Mouse (Mus musculus): ENCODE data around the gene Gcnt7. TPM values are rescaled to one million over a fixed set of nuclear protein-coding genes. Genes with fewer than 3 reads are reported as not detected.

Gcnt7 gene
- polyA plus RNA-seq, 1 experiment from 2014 or later = 1.2 TPM

- Histone ChIP-seq H3K9me3 (ENCODE audit: low read depth, low read length) (no peaks in the 10 kb centered on the region), H3K36me3 (ENCODE audit: insufficient read depth) (no peaks in the 10 kb centered on the region), H3K27me3 (ENCODE audit: insufficient read depth, low read length) (no peaks in the 10 kb centered on the region), H3K4me1 (ENCODE audit: insufficient read depth) (no peaks in the 10 kb centered on the region), H3K27ac (ENCODE audit: low read depth) (no peak overlapping the region), H3K4me2 (no peak overlapping the region), H3K9ac (no peak overlapping the region), H3K4me3 (ENCODE audit: low read depth, low read length) (no peak overlapping the region)
- peak; percentile 16; the same call in 1 of the 2 replicates for ATAC-seq (ENCODE audit: insufficient read depth)
- TF ChIP-seq CTCF (IDR thresholded peaks at IDR 0.05; ENCODE audit: low read depth) = no peak
- WGBS = 31% methylated on average over 12 of the region's 12 CpGs
- DNase-seq = peak; percentile 54
Observed at GRCm38 (mm10) chr2:172484696-172485370, 26.4 kb upstream of the Gcnt7 start.

GRCm38 (mm10) chr2:172483766-172484413, 25.5 kb upstream of the Gcnt7 start:
- no peak overlapping the region for H3K9ac ChIP-seq
- no peak for TF ChIP-seq CTCF (IDR thresholded peaks at IDR 0.05; ENCODE audit: low read depth)
- H3K9me3 ChIP-seq (ENCODE audit: low read depth, low read length) = no peaks in the 10 kb centered on the region
- no peaks in the 10 kb centered on the region for H3K4me1 ChIP-seq (ENCODE audit: insufficient read depth)
- 78% methylated on average over 14 of the region's 14 CpGs for WGBS
- H3K36me3 ChIP-seq (ENCODE audit: insufficient read depth) = no peaks in the 10 kb centered on the region
- DNase-seq (no peak), ATAC-seq (ENCODE audit: insufficient read depth) (no peak)
- H3K27ac ChIP-seq (ENCODE audit: low read depth) = no peak overlapping the region
- H3K4me2 ChIP-seq = no peak overlapping the region
- H3K27me3 ChIP-seq (ENCODE audit: insufficient read depth, low read length) = no peaks in the 10 kb centered on the region
- H3K4me3 ChIP-seq (ENCODE audit: low read depth, low read length) = no peak overlapping the region

- H3K27ac ChIP-seq (ENCODE audit: low read depth) = no peak overlapping the region
- no peak overlapping the region for H3K9ac ChIP-seq
- H3K36me3 ChIP-seq (ENCODE audit: insufficient read depth) = no peaks in the 10 kb centered on the region
- ATAC-seq (ENCODE audit: insufficient read depth) = no peak
- no peaks in the 10 kb centered on the region for H3K27me3 ChIP-seq (ENCODE audit: insufficient read depth, low read length)
- no peak for DNase-seq
- no peaks in the 10 kb centered on the region for H3K9me3 ChIP-seq (ENCODE audit: low read depth, low read length)
- no peak overlapping the region for H3K4me3 ChIP-seq (ENCODE audit: low read depth, low read length)
- WGBS = 77% methylated on average over 16 of the region's 16 CpGs
- H3K4me2 ChIP-seq = no peak overlapping the region
- no peak for TF ChIP-seq CTCF (IDR thresholded peaks at IDR 0.05; ENCODE audit: low read depth)
- no peaks in the 10 kb centered on the region; the same call in 1 of the 2 replicates for H3K4me1 ChIP-seq (ENCODE audit: insufficient read depth)
Observed at GRCm38 (mm10) chr2:172481654-172482385, 23.4 kb upstream of the Gcnt7 start.

- H3K27me3 ChIP-seq (ENCODE audit: insufficient read depth, low read length) = no peaks in the 10 kb centered on the region
- no peak overlapping the region for H3K27ac ChIP-seq (ENCODE audit: low read depth)
- 51% methylated on average over 7 of the region's 7 CpGs for WGBS
- no peak for TF ChIP-seq CTCF (IDR thresholded peaks at IDR 0.05; ENCODE audit: low read depth)
- H3K4me3 ChIP-seq (ENCODE audit: low read depth, low read length) = no peak overlapping the region
- no peak overlapping the region for H3K4me2 ChIP-seq
- no peaks in the 10 kb centered on the region for H3K9me3 ChIP-seq (ENCODE audit: low read depth, low read length)
- H3K4me1 ChIP-seq (ENCODE audit: insufficient read depth) = no peaks in the 10 kb centered on the region; the same call in 1 of the 2 replicates
- no peaks in the 10 kb centered on the region for H3K36me3 ChIP-seq (ENCODE audit: insufficient read depth)
- no peak overlapping the region for H3K9ac ChIP-seq
- DNase-seq (no peak), ATAC-seq (ENCODE audit: insufficient read depth) (no peak)
Observed at GRCm38 (mm10) chr2:172480296-172480695, 21.9 kb upstream of the Gcnt7 start.

- no peaks in the 10 kb centered on the region for H3K36me3 ChIP-seq (ENCODE audit: insufficient read depth)
- 1% methylated on average over 2 of the region's 2 CpGs for WGBS
- DNase-seq = peak; percentile 85
- H3K9ac ChIP-seq = no peak overlapping the region
- peak; percentile 85 for TF ChIP-seq CTCF (IDR thresholded peaks at IDR 0.05; ENCODE audit: low read depth)
- peak; percentile 36; the same call in 1 of the 2 replicates for ATAC-seq (ENCODE audit: insufficient read depth)
- no peaks in the 10 kb centered on the region for H3K27me3 ChIP-seq (ENCODE audit: insufficient read depth, low read length)
- H3K27ac ChIP-seq (ENCODE audit: low read depth) = no peak overlapping the region
- no peaks in the 10 kb centered on the region; the same call in 1 of the 2 replicates for H3K4me1 ChIP-seq (ENCODE audit: insufficient read depth)
- no peak overlapping the region for H3K4me2 ChIP-seq
- H3K4me3 ChIP-seq (ENCODE audit: low read depth, low read length) = no peak overlapping the region
- no peaks in the 10 kb centered on the region for H3K9me3 ChIP-seq (ENCODE audit: low read depth, low read length)
Observed at GRCm38 (mm10) chr2:172477860-172478259, 19.5 kb upstream of the Gcnt7 start.

GRCm38 (mm10) chr2:172477350-172477749, 19.0 kb upstream of the Gcnt7 start:
- no peaks in the 10 kb centered on the region for H3K9me3 ChIP-seq (ENCODE audit: low read depth, low read length)
- DNase-seq (no peak), ATAC-seq (ENCODE audit: insufficient read depth) (no peak)
- no peaks in the 10 kb centered on the region; the same call in 1 of the 2 replicates for H3K4me1 ChIP-seq (ENCODE audit: insufficient read depth)
- no peaks in the 10 kb centered on the region for H3K36me3 ChIP-seq (ENCODE audit: insufficient read depth)
- no peak for TF ChIP-seq CTCF (IDR thresholded peaks at IDR 0.05; ENCODE audit: low read depth)
- H3K4me3 ChIP-seq (ENCODE audit: low read depth, low read length) = no peak overlapping the region
- no peak overlapping the region for H3K4me2 ChIP-seq
- WGBS = 24% methylated on average over 3 of the region's 3 CpGs
- no peak overlapping the region for H3K27ac ChIP-seq (ENCODE audit: low read depth)
- no peak overlapping the region for H3K9ac ChIP-seq
- H3K27me3 ChIP-seq (ENCODE audit: insufficient read depth, low read length) = no peaks in the 10 kb centered on the region
